Mouse (Mus musculus) hindbrain, postnatal 0 days (tissue): ENCODE measurements at regions not wholly inside any gene's neighbourhood (a gene's known extent, or its start where the extent isn't known, plus 50 kb on each side); places are given as distances from the start of the nearest gene placed in this dataset.

Experiments used
- ATAC-seq: fragments of 200-750 bp; cut with Nextera tagmentation; 2 replicates; pipeline ENCODE4 v1.8.0; 2017; ENCODE audit warnings: mild to moderate bottlenecking, moderate TSS enrichment, moderate library complexity
- DNase-seq: peaks from one replicate; pipeline ENCODE4 v3.0.0-alpha.2; 2015; ENCODE audit warnings: low spot score
- H3K27ac ChIP-seq: fragments of 300-500 bp; sonication (generic); 2 replicates; pipeline ENCODE4 v1.5.1; 2014; ENCODE audit warnings: mild to moderate bottlenecking
- H3K27me3 ChIP-seq: fragments of 300-500 bp; sonication (generic); 2 replicates; pipeline ENCODE4 v1.6.1; 2014; ENCODE audit warnings: low read length, mixed read lengths; ENCODE audit not compliant: insufficient read depth
- H3K36me3 ChIP-seq: fragments of 300-500 bp; sonication (generic); 2 replicates; pipeline ENCODE4 v1.6.1; 2014; ENCODE audit warnings: low read length, mixed read lengths; ENCODE audit not compliant: insufficient read depth
- H3K4me1 ChIP-seq: fragments of 300-500 bp; sonication (generic); 2 replicates; pipeline ENCODE4 v1.6.1; 2014; ENCODE audit warnings: antibody characterized with exemption, low read length, mixed read lengths; ENCODE audit not compliant: insufficient read depth
- H3K4me2 ChIP-seq: fragments of 300-500 bp; sonication (generic); 2 replicates; pipeline ENCODE4 v1.6.1; 2014; ENCODE audit warnings: low read depth, mild to moderate bottlenecking, low read length, moderate library complexity, mixed read lengths
- H3K4me3 ChIP-seq: fragments of 300-500 bp; sonication (generic); 2 replicates; pipeline ENCODE4 v1.5.1; 2014; ENCODE audit warnings: low read length
- H3K9ac ChIP-seq: fragments of 300-500 bp; sonication (generic); replicated peaks from 2 replicates; pipeline ENCODE4 v1.6.1; 2014; ENCODE audit warnings: mild to moderate bottlenecking, low read length, moderate library complexity, mixed read lengths
- H3K9me3 ChIP-seq: fragments of 300-500 bp; sonication (generic); 2 replicates; pipeline ENCODE4 v1.6.1; 2016; ENCODE audit warnings: low read length, mixed read lengths
- CTCF ChIP-seq: IDR thresholded peaks from 2 replicates; pipeline ENCODE4 v1.5.1; 2016; ENCODE audit warnings: antibody characterized with exemption, control low read depth, low read depth
- WGBS: fragments of 180-500 bp; shearing (Covaris S2); extraction: QIAGEN DNeasy Blood & Tissue Kit; methylation state at CpG from one replicate; pipeline ENCODE4 v1.1.7; 2014; 5-methylcytosine and 5-hydroxymethylcytosine counted together

DNA sequence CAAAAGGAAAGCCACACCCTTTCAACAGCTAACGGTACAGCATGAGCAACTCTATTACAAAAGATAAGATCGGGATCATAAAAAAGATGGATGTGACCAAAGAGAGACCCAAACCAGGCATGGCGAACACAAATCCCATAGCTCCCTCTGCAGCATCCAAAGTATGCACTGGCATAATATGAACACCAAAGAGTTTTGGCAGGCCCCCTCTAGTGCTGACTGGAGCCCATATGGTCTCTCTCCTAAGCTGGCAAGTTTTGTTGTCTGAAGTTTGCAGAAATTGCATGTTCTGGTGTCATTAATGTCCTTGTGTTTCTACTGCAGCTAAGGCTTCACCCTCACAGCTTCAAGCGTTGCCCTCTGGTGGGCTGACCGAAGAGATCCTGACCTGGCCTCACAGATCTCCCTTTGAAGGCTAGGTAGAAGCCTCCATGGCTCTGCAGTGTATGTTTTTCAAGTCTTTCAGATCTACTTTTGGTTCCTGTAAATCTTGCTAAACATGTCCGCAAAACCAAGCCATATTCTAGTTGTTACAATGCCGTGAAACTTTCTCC lies 75.7 kb upstream of the Bcl2l14 start:
- Histone ChIP-seq H3K4me1 (no peaks in the 10 kb centered on the region), H3K9me3 (no peaks in the 10 kb centered on the region), H3K27me3 (no peaks in the 10 kb centered on the region), H3K9ac (no peak overlapping the region), H3K27ac (no peak overlapping the region), H3K36me3 (no peaks in the 10 kb centered on the region), H3K4me3 (no peak overlapping the region), H3K4me2 (no peak overlapping the region)
- DNase-seq: no peak
- ATAC-seq: no peak
- peak; percentile 9; the same call in 1 of the 2 replicates for TF ChIP-seq CTCF
- WGBS: 91% methylated on average over 7 of the region's 7 CpGs

- H3K36me3 ChIP-seq: no peaks in the 10 kb centered on the region
- ATAC-seq: no peak
- no peak for TF ChIP-seq CTCF
Observed at GRCm38 (mm10) chr6:134324001-134324400, 72.1 kb upstream of the Bcl2l14 start.

GRCm38 (mm10) chr6:134325564-134325963 lies 70.6 kb upstream of the Bcl2l14 start:
- no peak for TF ChIP-seq CTCF
- ATAC-seq (no peak), DNase-seq (no peak)
- H3K27ac ChIP-seq: no peak overlapping the region
- no peak overlapping the region for H3K4me2 ChIP-seq
- H3K27me3 ChIP-seq: no peaks in the 10 kb centered on the region
- 97% methylated on average over 4 of the region's 4 CpGs for WGBS
- H3K9me3 ChIP-seq: no peaks in the 10 kb centered on the region
- no peaks in the 10 kb centered on the region for H3K36me3 ChIP-seq
- H3K4me3 ChIP-seq: no peak overlapping the region
- H3K9ac ChIP-seq: no peak overlapping the region
- no peaks in the 10 kb centered on the region for H3K4me1 ChIP-seq

More at GRCm38 (mm10) chr6:134324001-134324400, 72.1 kb upstream of the Bcl2l14 start:
- Histone ChIP-seq H3K27me3 (no peaks in the 10 kb centered on the region), H3K4me2 (no peak overlapping the region), H3K9ac (no peak overlapping the region), H3K4me3 (no peak overlapping the region), H3K27ac (no peak overlapping the region), H3K4me1 (no peaks in the 10 kb centered on the region), H3K9me3 (no peaks in the 10 kb centered on the region)
- DNase-seq: no peak
- WGBS: 85% methylated on average over 3 of the region's 3 CpGs

GRCm38 (mm10) chr6:134329550-134330299 lies 66.4 kb upstream of the Bcl2l14 start:
- WGBS: 60% methylated on average over 10 of the region's 10 CpGs
- ATAC-seq: no peak
- Histone ChIP-seq H3K27ac (no peak overlapping the region), H3K36me3 (no peaks in the 10 kb centered on the region), H3K9ac (no peak overlapping the region), H3K4me1 (no peaks in the 10 kb centered on the region), H3K4me3 (no peak overlapping the region), H3K9me3 (no peaks in the 10 kb centered on the region), H3K27me3 (no peaks in the 10 kb centered on the region), H3K4me2 (no peak overlapping the region)
- TF ChIP-seq CTCF: no peak
- no peak for DNase-seq

DNA sequence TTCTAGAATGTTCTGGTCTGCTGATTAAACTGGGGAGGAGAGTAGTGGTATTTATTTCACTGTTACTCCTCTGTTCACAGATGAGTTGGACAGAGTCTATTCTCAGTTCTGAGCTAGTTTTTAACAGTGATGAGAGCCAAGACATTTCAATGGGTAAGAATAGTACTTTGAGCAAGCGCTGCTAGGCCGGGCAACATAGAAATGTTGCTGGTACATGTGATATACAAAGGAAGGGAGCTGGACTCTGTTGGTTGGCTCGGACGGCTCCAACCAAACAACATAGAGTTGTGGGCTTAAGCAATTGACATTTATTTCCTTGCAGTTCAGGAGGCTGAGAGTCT lies 65.8 kb upstream of the Bcl2l14 start:
- DNase-seq (no peak), ATAC-seq (no peak)
- H3K27me3 ChIP-seq: no peaks in the 10 kb centered on the region
- H3K36me3 ChIP-seq: no peaks in the 10 kb centered on the region
- H3K4me2 ChIP-seq: no peak overlapping the region
- H3K27ac ChIP-seq: no peak overlapping the region
- no peaks in the 10 kb centered on the region for H3K9me3 ChIP-seq
- 93% methylated on average over 4 of the region's 4 CpGs for WGBS
- no peaks in the 10 kb centered on the region for H3K4me1 ChIP-seq
- no peak overlapping the region for H3K9ac ChIP-seq
- H3K4me3 ChIP-seq: no peak overlapping the region
- no peak for TF ChIP-seq CTCF

GRCm38 (mm10) chr6:134332718-134333432 lies 63.2 kb upstream of the Bcl2l14 start:
- no peak for TF ChIP-seq CTCF

DNA sequence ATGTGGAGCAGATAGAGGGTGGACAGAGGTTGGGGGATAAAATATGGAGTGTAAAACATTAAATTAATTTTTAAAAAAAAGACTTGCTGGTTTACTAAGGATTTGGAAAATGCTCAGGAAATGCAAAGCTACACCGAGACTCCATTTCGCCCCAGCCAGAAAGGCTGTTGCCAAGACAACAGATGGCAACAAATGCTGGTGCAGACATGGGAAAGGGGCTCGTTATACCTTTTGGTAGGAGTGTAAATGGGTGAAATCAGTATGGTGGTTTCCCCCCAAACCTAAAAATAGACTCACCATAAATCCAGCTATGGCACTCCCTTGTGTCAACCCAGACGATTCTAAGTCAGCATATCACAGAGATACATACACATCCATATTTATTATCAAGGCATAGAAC lies 60.4 kb upstream of the Bcl2l14 start:
- no peaks in the 10 kb centered on the region for H3K4me1 ChIP-seq
- no peak overlapping the region for H3K9ac ChIP-seq
- DNase-seq (no peak), ATAC-seq (no peak)
- H3K9me3 ChIP-seq: no peaks in the 10 kb centered on the region
- no peaks in the 10 kb centered on the region for H3K27me3 ChIP-seq
- no peak overlapping the region for H3K4me2 ChIP-seq
- no peak overlapping the region for H3K4me3 ChIP-seq
- 59% methylated on average over 4 of the region's 4 CpGs for WGBS
- H3K27ac ChIP-seq: no peak overlapping the region
- no peaks in the 10 kb centered on the region for H3K36me3 ChIP-seq
- no peak for TF ChIP-seq CTCF

More at GRCm38 (mm10) chr6:134332718-134333432, 63.2 kb upstream of the Bcl2l14 start:
- no peaks in the 10 kb centered on the region for H3K36me3 ChIP-seq
- H3K9me3 ChIP-seq: no peaks in the 10 kb centered on the region
- no peaks in the 10 kb centered on the region for H3K27me3 ChIP-seq
- ATAC-seq (no peak), DNase-seq (no peak)
- WGBS: 86% methylated on average over 15 of the region's 15 CpGs
- H3K4me1 ChIP-seq: no peaks in the 10 kb centered on the region
- H3K4me3 ChIP-seq: no peak overlapping the region
- no peak overlapping the region for H3K27ac ChIP-seq
- H3K4me2 ChIP-seq: no peak overlapping the region
- H3K9ac ChIP-seq: no peak overlapping the region
